Mouse (Mus musculus) myocyte (in vitro differentiated cells): ENCODE results near the gene Trmt1.

Experiments used
- CEBPB ChIP-seq: IDR thresholded peaks from 2 replicates; pipeline ENCODE4 v1.6.1; 2011; ENCODE audit warnings: mild to moderate bottlenecking, moderate library complexity; ENCODE audit not compliant: poor library complexity, insufficient read depth, severe bottlenecking
- MAX ChIP-seq: IDR thresholded peaks from one replicate; pipeline ENCODE4 v1.6.1; 2011; ENCODE audit warnings: low read depth, mild to moderate bottlenecking, control low read depth
- MYOD1 ChIP-seq, 3 experiments: IDR thresholded peaks; one replicate each; pipeline ENCODE4 v1.6.1; 2011; ENCODE audit warnings: control low read depth in 2 of 3, low read depth in 2 of 3, mild to moderate bottlenecking in 2 of 3, moderate library complexity in 1 of 3; ENCODE audit not compliant: insufficient read length in 2 of 3, control insufficient read depth in 1 of 3
- MYOG ChIP-seq, 3 experiments: IDR thresholded peaks; one replicate each; pipeline ENCODE4 v1.6.1; 2011; ENCODE audit warnings: control low read depth in 2 of 3, low read depth in 2 of 3, mild to moderate bottlenecking in 2 of 3; ENCODE audit not compliant: insufficient read length in 2 of 3, control insufficient read depth in 1 of 3, insufficient read depth in 1 of 3
- POLR2A ChIP-seq: IDR thresholded peaks from one replicate; pipeline ENCODE4 v1.6.1; 2011; ENCODE audit warnings: low read depth, mild to moderate bottlenecking, control low read depth, moderate library complexity; ENCODE audit not compliant: insufficient read length
- POLR2AphosphoS2 ChIP-seq: IDR thresholded peaks from one replicate; pipeline ENCODE4 v1.6.1; 2011; ENCODE audit warnings: low read depth, control low read depth; ENCODE audit not compliant: insufficient read length
- REST ChIP-seq: IDR thresholded peaks from one replicate; pipeline ENCODE4 v1.6.1; 2011; ENCODE audit warnings: mild to moderate bottlenecking, control low read depth, moderate library complexity; ENCODE audit not compliant: insufficient read depth, insufficient read length
- TCF12 ChIP-seq: IDR thresholded peaks from one replicate; pipeline ENCODE4 v1.6.1; 2011; ENCODE audit warnings: mild to moderate bottlenecking, control low read depth; ENCODE audit not compliant: poor library complexity, insufficient read depth, severe bottlenecking
- TCF3 ChIP-seq: IDR thresholded peaks from one replicate; pipeline ENCODE4 v1.6.1; 2011; ENCODE audit warnings: low read depth, control low read depth; ENCODE audit not compliant: insufficient read length
- USF1 ChIP-seq: IDR thresholded peaks from one replicate; pipeline ENCODE4 v1.6.1; 2011; ENCODE audit warnings: low read depth, mild to moderate bottlenecking, control low read depth, moderate library complexity

DNA sequence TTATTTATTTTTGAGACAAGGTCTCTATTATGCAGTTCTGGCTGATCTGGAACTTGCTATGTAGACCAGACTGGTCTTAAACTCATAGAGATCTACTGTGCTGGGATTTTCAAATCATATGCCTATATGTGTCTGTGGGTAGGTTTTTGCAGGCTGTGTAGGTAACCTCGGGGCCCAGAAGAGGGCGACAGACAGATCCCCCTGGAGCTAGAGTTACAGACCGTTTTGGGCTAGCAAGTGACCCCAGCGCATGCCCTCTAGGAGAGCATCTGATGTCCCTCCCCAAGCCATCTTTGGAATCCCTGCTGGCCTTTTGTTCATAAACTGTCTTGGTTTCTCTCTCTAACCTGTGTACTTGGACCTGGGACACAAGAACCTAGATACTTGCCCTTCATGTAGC, 31.5 kb upstream of the Trmt1 start:
- TF ChIP-seq MYOD1 (IDR thresholded peaks at IDR 0.05; ENCODE audit: control insufficient read depth in 1 of 3, insufficient read length in 2 of 3, low read depth in 2 of 3) (no peak), POLR2A (no peak), USF1 (no peak), TCF3 (no peak), POLR2AphosphoS2 (no peak), MYOG (IDR thresholded peaks at IDR 0.05; ENCODE audit: control insufficient read depth in 1 of 3, insufficient read depth in 1 of 3, insufficient read length in 2 of 3, low read depth in 2 of 3) (no peak), TCF12 (no peak), REST (no peak), MAX (no peak), CEBPB (no peak)
